Comparison of ENCODE assay signal across 8 mouse cellular contexts in the genomic region with DNA sequence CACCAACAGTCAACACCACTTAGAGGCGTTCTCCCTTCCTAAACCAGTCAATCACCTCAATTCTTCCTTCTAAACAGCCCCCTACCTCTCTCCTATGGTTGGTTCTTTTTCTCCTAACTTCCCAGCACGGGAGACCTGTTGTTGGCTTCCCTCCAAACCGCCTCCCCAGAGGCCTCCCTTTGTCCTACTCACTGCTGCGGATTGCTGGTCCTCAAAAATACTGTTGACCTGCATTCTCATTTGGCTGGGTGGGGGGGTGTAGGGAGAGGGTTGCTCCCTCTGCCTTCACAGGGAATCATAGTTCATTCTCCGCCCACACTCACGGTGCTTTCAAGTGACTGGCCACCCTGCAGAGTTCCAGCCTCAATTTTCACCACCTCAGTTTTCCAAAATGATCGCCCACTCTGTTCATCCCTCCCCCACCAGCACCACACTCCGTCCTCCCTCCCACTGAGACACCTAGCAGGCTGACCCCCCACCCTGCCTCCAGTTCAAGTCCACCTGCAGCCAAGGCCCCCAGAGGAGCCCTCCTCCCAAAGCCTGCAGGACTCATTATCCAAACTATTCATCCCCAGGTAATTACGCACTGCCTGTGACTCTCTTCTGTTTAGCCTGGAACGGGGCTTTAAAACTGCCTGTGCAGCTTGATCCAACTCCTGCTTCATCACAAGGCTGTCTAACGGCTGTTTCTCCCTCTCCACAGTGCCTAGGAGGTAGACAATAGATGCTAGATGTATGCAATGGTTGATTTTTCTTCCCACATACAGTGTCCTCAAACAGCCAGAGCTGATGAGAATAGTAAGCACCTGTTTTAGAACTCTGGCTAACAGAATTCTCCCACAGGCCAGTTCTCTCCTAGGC. TPM values are rescaled to one million over a fixed set of nuclear protein-coding genes. Genes with fewer than 3 reads are reported as not detected.
A peak's percentile ranks its signal among the peaks of the same experiment; 100 is the strongest.
DNase-seq lines count a peak whose midpoint lies in the region; ATAC-seq lines count a peak whose summit lies in the region.

No protein-coding gene starts in this region.

- no peaks in the 10 kb centered on the region for H3K27me3 ChIP-seq in forebrain, embryonic 13.5 days
- H3K27me3 ChIP-seq in intestine, embryonic 16.5 days (replicated peaks; ENCODE audit: control insufficient read depth, insufficient read depth, low read length), result no peaks in the 10 kb centered on the region
- H3K27me3 ChIP-seq in liver, embryonic 16.5 days (ENCODE audit: control insufficient read depth, insufficient read depth, low read depth, low read length), result peaks cover 34% of the 10 kb centered on the region

- peaks cover 61% of the 10 kb centered on the region for H3K4me1 ChIP-seq in forebrain, embryonic 13.5 days
- peaks cover 52% of the 10 kb centered on the region for H3K4me1 ChIP-seq in intestine, embryonic 16.5 days (ENCODE audit: control insufficient read depth, insufficient read depth, low read length)
- H3K4me1 ChIP-seq in liver, embryonic 16.5 days (ENCODE audit: control insufficient read depth, low read depth, low read length), result no peaks in the 10 kb centered on the region; the same call in none of the 2 replicates

- no peaks in the 10 kb centered on the region for H3K36me3 ChIP-seq in forebrain, embryonic 13.5 days (ENCODE audit: poor library complexity, severe bottlenecking)
- no peaks in the 10 kb centered on the region for H3K36me3 ChIP-seq in intestine, embryonic 16.5 days (ENCODE audit: control insufficient read depth, insufficient read depth, low read length)
- H3K36me3 ChIP-seq in liver, embryonic 16.5 days (ENCODE audit: control insufficient read depth, insufficient read depth), result no peaks in the 10 kb centered on the region

- ATAC-seq in forebrain, embryonic 13.5 days, result peak; percentile 17; the same call in 1 of the 2 replicates
- no peak for ATAC-seq in intestine, embryonic 16.5 days
- no peak for ATAC-seq in liver, embryonic 16.5 days (ENCODE audit: low read depth)

- H3K4me3 ChIP-seq in forebrain, embryonic 13.5 days, result peak overlapping the region; percentile 57
- peak overlapping the region; percentile 58 for H3K4me3 ChIP-seq in intestine, embryonic 16.5 days (ENCODE audit: low read length)
- no peak overlapping the region for H3K4me3 ChIP-seq in liver, embryonic 16.5 days (ENCODE audit: low read depth, low read length)

- peak overlapping the region; percentile 77 for H3K9ac ChIP-seq in forebrain, embryonic 13.5 days
- peak overlapping the region; percentile 82 for H3K9ac ChIP-seq in intestine, embryonic 16.5 days (ENCODE audit: low read depth, low read length)
- no peak overlapping the region; the same call in 1 of the 2 replicates for H3K9ac ChIP-seq in liver, embryonic 16.5 days (ENCODE audit: low read depth, low read length)

- H3K27ac ChIP-seq in forebrain, embryonic 13.5 days, result peak overlapping the region; percentile 80
- peak overlapping the region; percentile 96 for H3K27ac ChIP-seq in intestine, embryonic 16.5 days (ENCODE audit: low read length)
- no peak overlapping the region for H3K27ac ChIP-seq in liver, embryonic 16.5 days (ENCODE audit: low read length)

- H3K9me3 ChIP-seq in forebrain, embryonic 13.5 days (replicated peaks), result no peaks in the 10 kb centered on the region
- no peaks in the 10 kb centered on the region for H3K9me3 ChIP-seq in intestine, embryonic 16.5 days (ENCODE audit: control insufficient read depth, low read length)
- H3K9me3 ChIP-seq in liver, embryonic 16.5 days (replicated peaks; ENCODE audit: control insufficient read depth, low read length), result no peaks in the 10 kb centered on the region

- DNase-seq in frontal cortex, postnatal 36 days (ENCODE audit: low spot score in 2 of 2), result peak; percentile 46 to 63
- DNase-seq in frontal cortex, postnatal 14 days (ENCODE audit: low spot score in 2 of 2), result no peak
- DNase-seq in adrenal gland, postnatal 25 days, result peak; percentile 52
- peak; percentile 28 for DNase-seq in right cerebral cortex, postnatal 4 days
- DNase-seq in yolk sac, embryonic 10.5 days (ENCODE audit: low spot score), result no peak

- 6% methylated on average over 11 of the region's 11 CpGs for WGBS in forebrain, embryonic 13.5 days
- 29% methylated on average over 11 of the region's 11 CpGs for WGBS in intestine, embryonic 16.5 days
- 30% methylated on average over 11 of the region's 11 CpGs for WGBS in liver, embryonic 16.5 days (ENCODE audit: insufficient replicate concordance)

- peak overlapping the region; percentile 91 for H3K4me2 ChIP-seq in forebrain, embryonic 13.5 days
- peak overlapping the region; percentile 94 for H3K4me2 ChIP-seq in intestine, embryonic 16.5 days (ENCODE audit: low read depth, low read length)
- peak overlapping the region; percentile 60; the same call in 1 of the 2 replicates for H3K4me2 ChIP-seq in liver, embryonic 16.5 days (ENCODE audit: low read depth, low read length)

RNA-seq across cellular contexts. Expression of gene Atp23, which starts 26.2 kb away (rescaled TPM):
- total RNA-seq in adrenal gland, postnatal 25 days (2021), result 7.6 and 9.5 TPM in 2 replicates
- polyA plus RNA-seq in forebrain, embryonic 13.5 days (2015; fragmentation: Nextera tagmentation; extraction: Ambion mirVana), result 9.0 and 9.9 TPM in 2 replicates
- 14.8 and 15.3 TPM in 2 replicates for polyA plus RNA-seq in intestine, embryonic 16.5 days (2015; fragmentation: Nextera tagmentation; extraction: Ambion mirVana)
- polyA plus RNA-seq in liver, embryonic 16.5 days (2015; fragmentation: Nextera tagmentation; extraction: Ambion mirVana), result 5.5 and 6.0 TPM in 2 replicates

RNA-seq across cellular contexts. Expression of gene Ctdsp2, which starts 51.2 kb away (rescaled TPM):
- total RNA-seq in adrenal gland, postnatal 25 days (2021), result 125 and 197 TPM in 2 replicates
- 27.8 and 30.9 TPM in 2 replicates for polyA plus RNA-seq in forebrain, embryonic 13.5 days (2015; fragmentation: Nextera tagmentation; extraction: Ambion mirVana)
- polyA plus RNA-seq in intestine, embryonic 16.5 days (2015; fragmentation: Nextera tagmentation; extraction: Ambion mirVana), result 41.2 and 44.0 TPM in 2 replicates
- polyA plus RNA-seq in liver, embryonic 16.5 days (2015; fragmentation: Nextera tagmentation; extraction: Ambion mirVana), result 11.1 and 12.2 TPM in 2 replicates

Comparison
In these comparisons a context has a peak if more than half of its experiments do, and no peak if none do; other contexts are left out.
1. DNase-seq: peak in frontal cortex, postnatal 36 days (2 of 2), adrenal gland, postnatal 25 days (single experiment) and right cerebral cortex, postnatal 4 days (single experiment); none in frontal cortex, postnatal 14 days (0 of 2) and yolk sac, embryonic 10.5 days (single experiment).
2. Peak in every context shown above with its lines, with median percentiles within 50 percentile points of each other: H3K4me2 ChIP-seq.